Mouse (Mus musculus): ENCODE results near the gene Gm20937.
"Not testable (repeated sequence)": the region's sequence is repeated elsewhere in the genome, so short reads cannot be mapped to it uniquely, and the experiment has no call there.

DNA sequence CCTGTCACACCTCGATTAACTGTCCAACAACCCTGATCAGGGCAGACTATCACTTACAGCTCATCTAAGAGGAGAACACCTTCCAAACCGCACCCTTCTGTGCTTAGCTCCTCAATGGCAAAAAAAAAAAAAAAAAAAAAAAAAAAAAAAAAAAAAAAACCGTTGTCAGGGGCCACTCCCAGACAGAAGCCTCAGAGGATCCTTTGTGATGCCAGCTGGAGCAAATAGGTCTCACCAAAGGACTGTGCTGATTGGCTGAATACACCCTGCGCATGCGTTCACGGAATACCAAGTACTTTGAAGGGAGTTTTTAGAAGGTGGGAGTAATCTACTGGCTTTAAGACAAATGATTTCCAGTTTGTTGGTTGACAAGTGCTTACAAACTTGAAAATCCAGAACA, at the start of gene Gm20937:
- not testable (repeated sequence) for TF ChIP-seq ZKSCAN1 (IDR thresholded peaks at IDR 0.05; ENCODE audit: borderline replicate concordance, low read depth, low read length); ZNF384 (IDR thresholded peaks at IDR 0.05; ENCODE audit: low read depth, low read length); CTCF (conservative IDR thresholded peaks at IDR 0.05 in 1 of 2, IDR thresholded peaks at IDR 0.05 in 1 of 2; ENCODE audit: low read depth in 2 of 2, low read length in 2 of 2); MAX (IDR thresholded peaks at IDR 0.05; ENCODE audit: low read length); USF2 (conservative IDR thresholded peaks at IDR 0.05; ENCODE audit: low read depth, low read length); TCF12 (IDR thresholded peaks at IDR 0.05; ENCODE audit: low read depth, low read length)

Data from CH12.LX (cell line).